Mouse (Mus musculus): ENCODE results near the gene 1700001C19Rik. TPM values are rescaled to one million over a fixed set of nuclear protein-coding genes. Genes with fewer than 3 reads are reported as not detected.

1700001C19Rik gene
- 0.35 and 0.77 TPM in 2 replicates for polyA plus RNA-seq (2015; fragmentation: Nextera tagmentation; extraction: Ambion mirVana)

DNA sequence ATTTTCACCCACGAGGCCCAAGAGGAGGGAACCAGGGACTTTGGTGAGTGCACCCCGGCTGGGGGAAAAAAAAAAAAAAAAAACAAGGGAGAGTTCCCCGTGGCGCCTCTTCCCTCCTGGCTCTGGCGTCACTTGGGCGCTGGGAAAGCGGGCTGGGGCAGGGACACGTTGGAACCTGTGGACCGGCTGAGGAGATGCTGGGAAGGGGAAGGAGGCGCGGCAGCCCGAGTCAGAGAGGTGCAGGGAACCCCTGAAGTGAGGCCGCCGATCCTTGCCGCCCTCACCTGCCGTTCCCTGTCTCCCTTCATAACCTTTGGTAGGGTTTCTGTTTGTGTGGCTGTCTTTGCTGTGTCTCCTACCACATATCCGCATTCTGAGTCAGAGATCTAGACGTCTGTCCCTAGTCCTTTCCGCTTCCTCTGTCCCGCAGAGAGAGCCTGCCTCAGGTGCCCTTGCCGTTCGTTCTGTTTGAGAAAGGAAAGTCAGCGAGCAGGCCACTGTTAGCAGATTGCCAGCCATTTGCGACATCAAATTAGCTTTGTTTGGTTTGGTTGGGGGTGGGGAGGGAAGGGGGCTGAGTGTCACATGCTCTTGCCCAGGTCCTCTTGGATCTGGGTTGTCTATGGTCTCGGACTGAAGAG is at the start of gene 1700001C19Rik:
TSS of gene 1700001C19Rik (minus strand) at position 470 of the 641 bp plus-strand sequence.
- TF ChIP-seq CTCF (IDR thresholded peaks at IDR 0.05; ENCODE audit: low read depth), result no peak
- Histone ChIP-seq H3K4me3 (ENCODE audit: low read depth, low read length) (peak within 1 kb of the TSS; percentile 65), H3K4me1 (replicated peaks; ENCODE audit: control insufficient read depth, insufficient read depth, low read length) (peaks cover 4% of the 10 kb centered on the region; the same call in 1 of the 2 replicates), H3K27me3 (replicated peaks; ENCODE audit: control insufficient read depth, insufficient read depth, low read length) (no peaks in the 10 kb centered on the region), H3K4me2 (replicated peaks; ENCODE audit: low read depth) (peak within 1 kb of the TSS; percentile 71), H3K9me3 (ENCODE audit: control insufficient read depth) (no peaks in the 10 kb centered on the region), H3K9ac (ENCODE audit: low read depth, low read length) (peak within 1 kb of the TSS; percentile 74), H3K27ac (ENCODE audit: low read depth, low read length) (peak within 1 kb of the TSS; percentile 88), H3K36me3 (ENCODE audit: control insufficient read depth, insufficient read depth) (no peaks in the 10 kb centered on the region)
- WGBS, result 5% methylated on average over 23 of the region's 25 CpGs
- ATAC-seq, result no peak

DNA sequence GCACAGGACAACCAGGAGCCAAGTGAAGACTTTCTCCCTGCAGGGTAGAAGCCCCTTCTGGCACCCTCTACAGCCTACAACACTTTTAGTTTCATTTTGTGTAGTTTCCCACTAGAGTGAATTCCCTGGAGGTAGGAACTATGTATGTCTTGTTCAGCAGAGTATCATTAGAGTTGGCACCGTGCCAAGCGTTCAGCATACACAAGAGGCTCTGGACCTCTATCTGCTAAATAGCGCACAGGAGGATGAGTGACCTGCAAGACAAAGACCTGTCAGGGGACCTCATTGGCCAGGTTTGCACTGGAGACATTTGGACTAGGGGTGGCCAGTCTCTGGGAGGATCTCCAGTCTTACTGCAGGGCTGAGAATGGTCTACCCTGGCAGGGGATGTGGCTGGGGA is 48.6 kb upstream of the 1700001C19Rik start:
- Histone ChIP-seq H3K27me3 (replicated peaks; ENCODE audit: control insufficient read depth, insufficient read depth, low read length) (no peaks in the 10 kb centered on the region), H3K4me3 (ENCODE audit: low read depth, low read length) (no peak overlapping the region), H3K9me3 (ENCODE audit: control insufficient read depth) (no peaks in the 10 kb centered on the region), H3K4me1 (replicated peaks; ENCODE audit: control insufficient read depth, insufficient read depth, low read length) (peaks cover 5% of the 10 kb centered on the region), H3K36me3 (ENCODE audit: control insufficient read depth, insufficient read depth) (peaks cover 29% of the 10 kb centered on the region), H3K4me2 (replicated peaks; ENCODE audit: low read depth) (no peak overlapping the region), H3K27ac (ENCODE audit: low read depth, low read length) (no peak overlapping the region), H3K9ac (ENCODE audit: low read depth, low read length) (no peak overlapping the region)
- no peak for TF ChIP-seq CTCF (IDR thresholded peaks at IDR 0.05; ENCODE audit: low read depth)
- ATAC-seq, result no peak
- 52% methylated on average over 3 of the region's 3 CpGs for WGBS

DNA sequence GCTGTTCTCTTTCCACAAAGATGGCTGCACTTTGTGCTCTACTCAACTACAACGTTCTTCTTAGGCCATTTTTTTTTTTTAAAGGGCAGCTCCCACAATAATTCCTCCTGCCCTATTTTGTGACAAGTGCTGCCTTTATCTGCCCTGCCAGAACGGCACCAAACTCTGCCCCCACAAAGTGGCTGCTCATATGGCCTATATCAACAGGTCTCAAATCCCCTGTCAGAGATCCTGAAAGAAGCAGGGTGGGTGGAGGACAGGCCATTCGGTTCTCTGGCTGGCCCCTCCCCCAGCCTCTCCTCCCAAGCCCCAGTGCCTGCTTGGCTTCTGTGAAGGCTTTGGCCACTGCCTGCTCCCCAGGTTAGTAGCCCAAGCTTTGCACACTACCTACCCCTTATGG is 47.8 kb upstream of the 1700001C19Rik start:
- TF ChIP-seq CTCF (IDR thresholded peaks at IDR 0.05; ENCODE audit: low read depth), result no peak
- peaks cover 21% of the 10 kb centered on the region for H3K36me3 ChIP-seq (ENCODE audit: control insufficient read depth, insufficient read depth)
- 0% methylated on average over 3 of the region's 3 CpGs for WGBS
- H3K27ac ChIP-seq (ENCODE audit: low read depth, low read length), result peak overlapping the region; percentile 46; the same call in 1 of the 2 replicates
- peaks cover 5% of the 10 kb centered on the region for H3K4me1 ChIP-seq (replicated peaks; ENCODE audit: control insufficient read depth, insufficient read depth, low read length)
- no peak overlapping the region for H3K4me2 ChIP-seq (replicated peaks; ENCODE audit: low read depth)
- H3K9ac ChIP-seq (ENCODE audit: low read depth, low read length), result no peak overlapping the region
- no peak overlapping the region for H3K4me3 ChIP-seq (ENCODE audit: low read depth, low read length)
- no peaks in the 10 kb centered on the region for H3K9me3 ChIP-seq (ENCODE audit: control insufficient read depth)
- no peaks in the 10 kb centered on the region for H3K27me3 ChIP-seq (replicated peaks; ENCODE audit: control insufficient read depth, insufficient read depth, low read length)
- ATAC-seq, result no peak

DNA sequence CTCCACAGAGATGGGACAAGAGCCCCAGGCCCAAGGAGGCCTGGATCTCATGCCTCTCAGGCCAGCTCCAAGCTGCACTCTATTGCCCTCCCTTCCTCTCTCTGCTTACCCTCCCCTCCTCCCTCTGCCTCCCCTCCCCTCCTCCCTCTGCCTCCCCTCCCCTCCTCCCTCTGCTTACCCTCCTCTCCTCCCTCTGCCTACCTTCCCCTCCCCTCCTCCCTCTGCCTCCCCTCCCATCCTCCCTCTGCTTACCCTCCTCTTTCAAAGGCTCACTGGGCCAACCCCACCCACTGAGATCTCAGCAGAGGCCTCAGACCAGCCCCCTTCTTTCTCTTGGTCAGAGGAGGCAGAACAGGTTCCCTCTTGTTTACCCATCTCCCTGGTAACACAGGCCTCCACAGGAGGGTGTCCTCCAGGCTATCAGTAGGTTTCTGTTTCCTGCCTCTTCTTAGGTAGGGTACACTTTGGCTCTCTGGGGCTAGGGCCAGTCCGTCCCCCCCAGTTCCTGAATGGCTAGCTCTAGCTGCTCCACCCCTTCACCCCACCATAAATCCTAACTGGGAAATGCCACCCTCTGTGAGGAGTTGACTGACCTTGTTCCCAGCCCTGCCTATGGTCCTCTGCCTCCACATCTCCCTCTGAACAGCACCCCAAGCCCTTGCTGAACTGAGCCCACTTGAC is 47.2 kb upstream of the 1700001C19Rik start:
- Histone ChIP-seq H3K4me2 (replicated peaks; ENCODE audit: low read depth) (no peak overlapping the region), H3K4me3 (ENCODE audit: low read depth, low read length) (no peak overlapping the region), H3K9ac (ENCODE audit: low read depth, low read length) (no peak overlapping the region), H3K27me3 (replicated peaks; ENCODE audit: control insufficient read depth, insufficient read depth, low read length) (no peaks in the 10 kb centered on the region), H3K27ac (ENCODE audit: low read depth, low read length) (peak overlapping the region; percentile 46; the same call in 1 of the 2 replicates), H3K4me1 (replicated peaks; ENCODE audit: control insufficient read depth, insufficient read depth, low read length) (peaks cover 5% of the 10 kb centered on the region), H3K9me3 (ENCODE audit: control insufficient read depth) (no peaks in the 10 kb centered on the region), H3K36me3 (ENCODE audit: control insufficient read depth, insufficient read depth) (peaks cover 15% of the 10 kb centered on the region)
- ATAC-seq, result peak; percentile 83
- 17% methylated on average over 1 of the region's 1 CpGs for WGBS
- TF ChIP-seq CTCF (IDR thresholded peaks at IDR 0.05; ENCODE audit: low read depth), result no peak

DNA sequence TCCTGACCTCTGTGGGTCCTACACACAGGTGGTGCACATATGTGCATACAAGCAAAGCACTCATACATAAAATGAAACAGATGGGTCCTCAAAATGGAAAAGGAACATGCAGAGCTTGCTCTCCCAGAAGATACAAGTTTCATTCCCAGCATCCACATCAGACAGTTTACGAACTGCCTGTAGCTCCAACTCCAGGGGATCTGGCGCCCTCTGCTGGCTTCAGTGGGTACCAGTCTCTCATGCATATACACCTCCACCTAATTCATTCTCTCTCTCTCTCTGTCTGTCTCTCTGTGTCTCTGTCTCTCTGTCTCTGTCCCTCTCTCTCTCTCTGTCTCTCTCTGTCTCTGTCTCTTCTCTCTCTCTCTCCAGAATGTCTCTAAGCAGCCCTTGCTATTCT is 45.2 kb upstream of the 1700001C19Rik start:
- no peak overlapping the region for H3K4me2 ChIP-seq (replicated peaks; ENCODE audit: low read depth)
- no peaks in the 10 kb centered on the region for H3K9me3 ChIP-seq (ENCODE audit: control insufficient read depth)
- no peaks in the 10 kb centered on the region for H3K27me3 ChIP-seq (replicated peaks; ENCODE audit: control insufficient read depth, insufficient read depth, low read length)
- H3K9ac ChIP-seq (ENCODE audit: low read depth, low read length), result no peak overlapping the region
- 55% methylated on average over 2 of the region's 2 CpGs for WGBS
- H3K36me3 ChIP-seq (ENCODE audit: control insufficient read depth, insufficient read depth), result no peaks in the 10 kb centered on the region
- peaks cover 5% of the 10 kb centered on the region for H3K4me1 ChIP-seq (replicated peaks; ENCODE audit: control insufficient read depth, insufficient read depth, low read length)
- H3K4me3 ChIP-seq (ENCODE audit: low read depth, low read length), result no peak overlapping the region
- no peak for ATAC-seq
- TF ChIP-seq CTCF (IDR thresholded peaks at IDR 0.05; ENCODE audit: low read depth), result peak; percentile 92
- H3K27ac ChIP-seq (ENCODE audit: low read depth, low read length), result no peak overlapping the region

DNA sequence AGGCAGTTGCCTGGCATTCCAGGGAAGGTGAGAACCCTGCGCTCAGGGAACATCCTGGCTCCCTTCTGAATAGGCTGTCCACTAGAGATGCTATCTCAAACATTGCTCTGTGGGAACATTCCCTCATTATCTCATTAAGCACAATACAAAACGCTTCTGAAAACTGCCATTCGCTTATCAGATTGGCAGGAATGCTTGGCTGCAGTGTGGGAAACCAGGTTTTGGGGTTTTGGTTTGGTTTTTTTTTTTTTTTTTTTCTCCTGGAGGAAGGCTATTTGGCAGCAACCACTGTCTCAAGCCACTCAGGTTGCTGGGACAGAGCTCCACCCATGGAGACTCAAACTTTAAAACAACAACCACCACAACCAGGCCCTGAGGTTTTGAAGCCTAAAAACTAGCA is 42.7 kb upstream of the 1700001C19Rik start:
- 41% methylated on average over 3 of the region's 3 CpGs for WGBS
- Histone ChIP-seq H3K9me3 (ENCODE audit: control insufficient read depth) (no peaks in the 10 kb centered on the region), H3K36me3 (ENCODE audit: control insufficient read depth, insufficient read depth) (no peaks in the 10 kb centered on the region), H3K27ac (ENCODE audit: low read depth, low read length) (no peak overlapping the region), H3K4me2 (replicated peaks; ENCODE audit: low read depth) (no peak overlapping the region), H3K9ac (ENCODE audit: low read depth, low read length) (no peak overlapping the region), H3K27me3 (replicated peaks; ENCODE audit: control insufficient read depth, insufficient read depth, low read length) (no peaks in the 10 kb centered on the region), H3K4me1 (replicated peaks; ENCODE audit: control insufficient read depth, insufficient read depth, low read length) (peaks cover 2% of the 10 kb centered on the region; the same call in 1 of the 2 replicates), H3K4me3 (ENCODE audit: low read depth, low read length) (no peak overlapping the region)
- ATAC-seq, result no peak
- no peak for TF ChIP-seq CTCF (IDR thresholded peaks at IDR 0.05; ENCODE audit: low read depth)
